Mouse (Mus musculus): ENCODE data around the gene Abcc6.
"Not testable (repeated sequence)": the region's sequence is repeated elsewhere in the genome, so short reads cannot be mapped to it uniquely, and the experiment has no call there.

The Abcc6 gene

GRCm38 (mm10) chr7:46028681-46029080, 1.4 kb downstream of the Abcc6 start:
- DNase-seq (ENCODE audit: low spot score in 2 of 2) = no peak

- no peak for DNase-seq (ENCODE audit: low spot score in 2 of 2)
These were observed 4.7 kb downstream of the Abcc6 start for GRCm38 (mm10) chr7:46025436-46025835.

GRCm38 (mm10) chr7:46021951-46022350, 8.2 kb downstream of the Abcc6 start:
- DNase-seq (ENCODE audit: low spot score in 2 of 2) = no peak

GRCm38 (mm10) chr7:46019594-46019993, 10.5 kb downstream of the Abcc6 start:
- no peak for DNase-seq (ENCODE audit: low spot score in 2 of 2)

- no peak for DNase-seq (ENCODE audit: low spot score in 2 of 2)
These were observed 16.7 kb downstream of the Abcc6 start for GRCm38 (mm10) chr7:46013266-46014010.

- DNase-seq (ENCODE audit: low spot score in 2 of 2) = no peak
These were observed 18.0 kb downstream of the Abcc6 start for GRCm38 (mm10) chr7:46012121-46012520.

GRCm38 (mm10) chr7:46009578-46009977, 20.5 kb downstream of the Abcc6 start:
- peak in 1 of 2 experiments; percentile 36 for DNase-seq (ENCODE audit: low spot score in 2 of 2)

GRCm38 (mm10) chr7:46002748-46003147, 27.4 kb downstream of the Abcc6 start:
- no peak for DNase-seq (ENCODE audit: low spot score in 2 of 2)

- no peak for DNase-seq (ENCODE audit: low spot score in 2 of 2)
These were observed 29.5 kb downstream of the Abcc6 start for GRCm38 (mm10) chr7:46000577-46000976.

GRCm38 (mm10) chr7:45992470-45992869, 37.6 kb downstream of the Abcc6 start:
- no peak for DNase-seq (ENCODE audit: low spot score in 2 of 2)

GRCm38 (mm10) chr7:45988344-45988743, 41.8 kb downstream of the Abcc6 start:
- DNase-seq (ENCODE audit: low spot score in 2 of 2) = no peak

- no peak for DNase-seq (ENCODE audit: low spot score in 2 of 2)
These were observed 43.2 kb downstream of the Abcc6 start for GRCm38 (mm10) chr7:45986893-45987292.

- no peak for DNase-seq (ENCODE audit: low spot score in 2 of 2)
These were observed 48.5 kb downstream of the Abcc6 start for GRCm38 (mm10) chr7:45981612-45982011.

- DNase-seq (ENCODE audit: low spot score in 2 of 2) = no peak
These were observed 55.6 kb downstream of the Abcc6 start for GRCm38 (mm10) chr7:45974512-45974911.

- DNase-seq (ENCODE audit: low spot score in 2 of 2) = no peak
These were observed 56.0 kb downstream of the Abcc6 start for GRCm38 (mm10) chr7:45974103-45974502.

- DNase-seq (ENCODE audit: low spot score in 2 of 2) = no peak
These were observed 56.8 kb downstream of the Abcc6 start for GRCm38 (mm10) chr7:45973271-45973687.

- no peak for DNase-seq (ENCODE audit: low spot score in 2 of 2)
These were observed 58.0 kb downstream of the Abcc6 start for GRCm38 (mm10) chr7:45971831-45972723.

GRCm38 (mm10) chr7:45956611-45957010, 73.5 kb downstream of the Abcc6 start:
- no peak for DNase-seq (ENCODE audit: low spot score in 2 of 2)

GRCm38 (mm10) chr7:45949061-45949460, 81.0 kb downstream of the Abcc6 start:
- DNase-seq (ENCODE audit: low spot score in 2 of 2) = no peak

- DNase-seq (ENCODE audit: low spot score in 2 of 2) = not testable (repeated sequence)
These were observed 86.8 kb downstream of the Abcc6 start for GRCm38 (mm10) chr7:45943280-45943679.

GRCm38 (mm10) chr7:45941986-45942385, 88.1 kb downstream of the Abcc6 start:
- no peak for DNase-seq (ENCODE audit: low spot score in 2 of 2)

- DNase-seq (ENCODE audit: low spot score in 2 of 2) = no peak
These were observed 90.3 kb downstream of the Abcc6 start for GRCm38 (mm10) chr7:45939836-45940235.

- DNase-seq (ENCODE audit: low spot score in 2 of 2) = peak; percentile 69 to 80
These were observed 95.0 kb downstream of the Abcc6 start for GRCm38 (mm10) chr7:45935114-45935513.
